In the genomic region with DNA sequence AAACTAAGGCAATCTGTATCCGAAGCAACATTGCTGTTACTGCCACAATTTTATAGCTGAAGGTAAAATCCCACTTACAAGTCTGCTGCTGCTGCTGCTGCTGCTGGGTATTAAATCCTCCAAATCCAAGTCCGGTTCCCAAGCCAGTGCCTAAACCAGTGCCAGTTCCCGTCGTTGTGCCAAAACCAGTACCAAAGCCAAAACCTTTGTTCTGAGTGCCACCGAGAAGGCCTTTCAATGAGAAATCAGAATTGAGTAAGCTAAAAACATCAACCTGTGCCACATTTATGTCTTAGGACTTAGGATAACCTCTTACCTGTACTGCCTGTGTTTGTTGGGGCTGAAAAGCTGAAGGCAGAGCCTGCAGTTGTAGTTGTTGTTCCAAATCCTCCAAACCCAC, we compare ENCODE assay signal across 22 mouse cellular contexts. TPM values are rescaled to one million over a fixed set of nuclear protein-coding genes. Genes with fewer than 3 reads are reported as not detected.
DNase-seq lines count a peak whose midpoint lies in the region; ATAC-seq lines count a peak whose summit lies in the region.
"Had no signal": no experiment of that assay in that cellular context is flagged by ENCODE, and none has a peak within 500 bp of the region (broad histone marks: within the 10 kb centered on the region; RNA-seq: fewer than 3 reads in every experiment).

No protein-coding gene starts in this region.

- no peak for ATAC-seq in forebrain, embryonic 16.5 days
- no peak for ATAC-seq in forebrain, embryonic 11.5 days (replicated peaks; ENCODE audit: low FRiP score)
- ATAC-seq: inflammation-experienced regulatory T-cells, adult 6 months; liver, postnatal 0 days; lung, postnatal 0 days had no signal

- WGBS in forebrain, embryonic 16.5 days: 53% methylated on average over 5 of the region's 5 CpGs
- 84% methylated on average over 5 of the region's 5 CpGs for WGBS in forebrain, embryonic 11.5 days

- peaks cover 25% of the 10 kb centered on the region for H3K4me1 ChIP-seq in forebrain, embryonic 16.5 days (replicated peaks; ENCODE audit: control insufficient read depth, insufficient read depth, low read length)
- H3K4me1 ChIP-seq in forebrain, embryonic 11.5 days (replicated peaks; ENCODE audit: control insufficient read depth, insufficient read depth, low read length): no peaks in the 10 kb centered on the region
- H3K4me1 ChIP-seq: stomach, embryonic 15.5 days had no signal

- H3K4me2 ChIP-seq in forebrain, embryonic 16.5 days (ENCODE audit: low read length): no peak overlapping the region
- no peak overlapping the region for H3K4me2 ChIP-seq in forebrain, embryonic 11.5 days (ENCODE audit: low read depth, low read length, severe bottlenecking)
- H3K4me2 ChIP-seq: embryonic facial prominence, embryonic 15.5 days; hindbrain, embryonic 14.5 days; stomach, embryonic 15.5 days had no signal

- H3K27ac ChIP-seq in forebrain, embryonic 16.5 days (ENCODE audit: low read length): 0 out of 2 replicates have a peak overlapping the region, but pooled peaks have one; percentile 24
- H3K27ac ChIP-seq in forebrain, embryonic 11.5 days (ENCODE audit: low read depth, low read length): no peak overlapping the region
- H3K27ac ChIP-seq: embryonic facial prominence, embryonic 15.5 days; hindbrain, embryonic 14.5 days; kidney, postnatal 0 days; limb, embryonic 10.5 days; midbrain, embryonic 10.5 days; stomach, embryonic 15.5 days had no signal

- H3K36me3 ChIP-seq in forebrain, embryonic 16.5 days (ENCODE audit: control insufficient read depth, insufficient read depth): peaks cover 16% of the 10 kb centered on the region
- H3K36me3 ChIP-seq in forebrain, embryonic 11.5 days (ENCODE audit: control insufficient read depth, insufficient read depth, low read length): peaks cover 13% of the 10 kb centered on the region; the same call in 1 of the 2 replicates

- H3K9ac ChIP-seq in forebrain, embryonic 16.5 days (replicated peaks; ENCODE audit: low read depth, low read length): no peak overlapping the region
- no peak overlapping the region for H3K9ac ChIP-seq in forebrain, embryonic 11.5 days (ENCODE audit: low read length)
- H3K9ac ChIP-seq: embryonic facial prominence, embryonic 15.5 days; hindbrain, embryonic 14.5 days; liver, postnatal 0 days; stomach, embryonic 15.5 days had no signal

- DNase-seq in adrenal gland, postnatal 10 days: peak; percentile 39
- no peak for DNase-seq in adrenal gland, adult 18-20 months (ENCODE audit: low spot score in 2 of 2)
- no peak for DNase-seq in forebrain, embryonic 11.5 days (ENCODE audit: low spot score)
- DNase-seq in right cerebral cortex, adult 18-20 months: peak; percentile 13
- DNase-seq in right cerebral cortex, postnatal 14 days: no peak
- no peak for DNase-seq in gastrocnemius, postnatal 14 days
- DNase-seq: cerebellum, adult 8-10 months; gastrocnemius, postnatal 36 days; heart, postnatal 4 days; kidney, adult 18-20 months; liver; liver, postnatal 0 days; thymus, postnatal 25 days had no signal

- H3K27me3 ChIP-seq in forebrain, embryonic 16.5 days (replicated peaks; ENCODE audit: control insufficient read depth, insufficient read depth, low read length): no peaks in the 10 kb centered on the region
- no peaks in the 10 kb centered on the region for H3K27me3 ChIP-seq in forebrain, embryonic 11.5 days (ENCODE audit: control insufficient read depth, insufficient read depth, low read length)
- H3K27me3 ChIP-seq: embryonic facial prominence, embryonic 15.5 days; stomach, embryonic 15.5 days had no signal

- intact Hi-C loops in gastrocnemius, postnatal 14 days (cut with DNase I; ENCODE audit: low total_unique reads): no loop called here

- no peak overlapping the region for H3K4me3 ChIP-seq in forebrain, embryonic 16.5 days (replicated peaks; ENCODE audit: low read length)
- H3K4me3 ChIP-seq in forebrain, embryonic 11.5 days (ENCODE audit: low read depth, low read length): no peak overlapping the region
- H3K4me3 ChIP-seq: embryonic facial prominence, embryonic 15.5 days; limb, embryonic 10.5 days; midbrain, embryonic 10.5 days; stomach, embryonic 15.5 days had no signal

- no peaks in the 10 kb centered on the region for H3K9me3 ChIP-seq in forebrain, embryonic 16.5 days (ENCODE audit: control insufficient read depth, low read length)
- H3K9me3 ChIP-seq in forebrain, embryonic 11.5 days (ENCODE audit: control insufficient read depth, low read length): no peaks in the 10 kb centered on the region
- H3K9me3 ChIP-seq: embryonic facial prominence, embryonic 15.5 days; limb, embryonic 10.5 days; midbrain, embryonic 10.5 days; stomach, embryonic 15.5 days had no signal

RNA-seq across cellular contexts. Expression of gene Nup54, which starts 4.3 kb away (rescaled TPM):
- total RNA-seq in adrenal gland, postnatal 10 days (2021): 10 to 100 TPM; 30.3 to 34.0 TPM
- 10 to 100 TPM; 28.6 to 33.6 TPM for total RNA-seq in adrenal gland, adult 18-20 months (2021)
- 63.4 and 65.6 TPM in 2 replicates for polyA plus RNA-seq in forebrain, embryonic 16.5 days (2015; fragmentation: Nextera tagmentation; extraction: Ambion mirVana)
- 65.9 and 70.5 TPM in 2 replicates for polyA plus RNA-seq in forebrain, embryonic 11.5 days (2014; fragmentation: Nextera tagmentation; extraction: Ambion mirVana)
- 1 to 10 TPM; 8.9 to 9.9 TPM for total RNA-seq in gastrocnemius, postnatal 14 days (2021)

Comparison
In these comparisons a context has a peak if more than half of its experiments do, and no peak if none do; other contexts are left out.
1. DNase-seq: peak in adrenal gland, postnatal 10 days (single experiment) and right cerebral cortex, adult 18-20 months (single experiment); none in adrenal gland, adult 18-20 months (0 of 2), forebrain, embryonic 11.5 days (single experiment), right cerebral cortex, postnatal 14 days (single experiment) and gastrocnemius, postnatal 14 days (single experiment).